Mouse (Mus musculus) forebrain, embryonic 12.5 days (tissue): ENCODE measurements around the gene Mmp19. TPM values are rescaled to one million over a fixed set of nuclear protein-coding genes. Genes with fewer than 3 reads are reported as not detected.
A peak's percentile ranks its signal among the peaks of the same experiment; 100 is the strongest.

Experiments used
- ATAC-seq: fragments of 200-750 bp; cut with Nextera tagmentation; 2 replicates; pipeline ENCODE4 v1.8.0; 2017; ENCODE audit warnings: moderate TSS enrichment; ENCODE audit not compliant: low FRiP score
- H3K27ac ChIP-seq: fragments of 300-500 bp; sonication (generic); 2 replicates; pipeline ENCODE4 v1.5.1; 2016; ENCODE audit warnings: mild to moderate bottlenecking
- H3K27me3 ChIP-seq: fragments of 300-500 bp; sonication (generic); 2 replicates; pipeline ENCODE4 v1.6.1; 2016; ENCODE audit warnings: mild to moderate bottlenecking
- H3K36me3 ChIP-seq: fragments of 300-500 bp; sonication (generic); replicated peaks from 2 replicates; pipeline ENCODE4 v1.6.1; 2016; ENCODE audit warnings: mild to moderate bottlenecking
- H3K4me1 ChIP-seq: fragments of 300-500 bp; sonication (generic); 2 replicates; pipeline ENCODE4 v1.6.1; 2016
- H3K4me2 ChIP-seq: fragments of 300-500 bp; sonication (generic); 2 replicates; pipeline ENCODE4 v1.6.1; 2016; ENCODE audit warnings: mild to moderate bottlenecking, moderate library complexity
- H3K4me3 ChIP-seq: fragments of 300-500 bp; sonication (generic); replicated peaks from 2 replicates; pipeline ENCODE4 v1.5.1; 2016; ENCODE audit warnings: mild to moderate bottlenecking
- H3K9ac ChIP-seq: fragments of 300-500 bp; sonication (generic); 2 replicates; pipeline ENCODE4 v1.6.1; 2016; ENCODE audit warnings: mild to moderate bottlenecking
- H3K9me3 ChIP-seq: fragments of 300-500 bp; sonication (generic); 2 replicates; pipeline ENCODE4 v1.6.1; 2016
- WGBS: fragments of 180-500 bp; shearing (Covaris S2); methylation state at CpG from one replicate; pipeline ENCODE4 v1.1.7; 2016; 5-methylcytosine and 5-hydroxymethylcytosine counted together
- polyA plus RNA-seq: library from polyadenylated mRNA; unstranded; fragments of >200 nt; fragmentation: Nextera tagmentation; extraction: Ambion mirVana; gene quantifications from 2 replicates; pipeline ENCODE4 v1.2.1, GENCODE M21; 2016

Mmp19 gene
- polyA plus RNA-seq, 1 experiment from 2014 or later, result 0.40 TPM

- Histone ChIP-seq H3K27me3 (no peaks in the 10 kb centered on the region), H3K9ac (no peak overlapping the region), H3K9me3 (no peaks in the 10 kb centered on the region), H3K4me3 (no peak overlapping the region), H3K27ac (no peak overlapping the region), H3K36me3 (no peaks in the 10 kb centered on the region), H3K4me1 (no peaks in the 10 kb centered on the region), H3K4me2 (no peak overlapping the region)
- no peak for ATAC-seq
- 26% methylated on average over 5 of the region's 5 CpGs for WGBS
Observed at GRCm38 (mm10) chr10:128773685-128774084, 17.0 kb upstream of the Mmp19 start.

- WGBS, result 87% methylated on average over 2 of the region's 2 CpGs
Observed at GRCm38 (mm10) chr10:128778441-128778840, 12.3 kb upstream of the Mmp19 start.

GRCm38 (mm10) chr10:128779011-128779795, 11.5 kb upstream of the Mmp19 start:
- Histone ChIP-seq H3K4me3 (no peak overlapping the region), H3K36me3 (no peaks in the 10 kb centered on the region), H3K4me1 (no peaks in the 10 kb centered on the region), H3K27ac (no peak overlapping the region), H3K4me2 (no peak overlapping the region), H3K9ac (no peak overlapping the region), H3K9me3 (peaks cover 10% of the 10 kb centered on the region; the same call in 1 of the 2 replicates), H3K27me3 (no peaks in the 10 kb centered on the region; the same call in 1 of the 2 replicates)
- 47% methylated on average over 8 of the region's 8 CpGs for WGBS
- ATAC-seq, result no peak

More at GRCm38 (mm10) chr10:128778441-128778840, 12.3 kb upstream of the Mmp19 start:
- H3K4me2 ChIP-seq, result no peak overlapping the region
- no peaks in the 10 kb centered on the region for H3K4me1 ChIP-seq
- H3K36me3 ChIP-seq, result no peaks in the 10 kb centered on the region
- H3K9me3 ChIP-seq, result 0 out of 2 replicates have a peak, but pooled peaks cover 3% of the 10 kb centered on the region
- H3K4me3 ChIP-seq, result no peak overlapping the region
- H3K27me3 ChIP-seq, result no peaks in the 10 kb centered on the region; the same call in 1 of the 2 replicates
- ATAC-seq, result no peak
- no peak overlapping the region for H3K27ac ChIP-seq
- no peak overlapping the region for H3K9ac ChIP-seq

- 91% methylated on average over 1 of the region's 1 CpGs for WGBS
- H3K4me2 ChIP-seq, result no peak overlapping the region
- no peak overlapping the region for H3K9ac ChIP-seq
- H3K4me1 ChIP-seq, result no peaks in the 10 kb centered on the region
- H3K27me3 ChIP-seq, result no peaks in the 10 kb centered on the region; the same call in 1 of the 2 replicates
- H3K27ac ChIP-seq, result no peak overlapping the region
- no peak overlapping the region for H3K4me3 ChIP-seq
- no peak for ATAC-seq
- H3K9me3 ChIP-seq, result peaks cover 15% of the 10 kb centered on the region; the same call in 1 of the 2 replicates
- H3K36me3 ChIP-seq, result no peaks in the 10 kb centered on the region
Observed at GRCm38 (mm10) chr10:128780200-128780599, 10.5 kb upstream of the Mmp19 start.

GRCm38 (mm10) chr10:128792041-128792440, 1.3 kb downstream of the Mmp19 start:
- Histone ChIP-seq H3K27ac (no peak overlapping the region), H3K4me3 (no peak overlapping the region), H3K9ac (no peak overlapping the region), H3K27me3 (no peaks in the 10 kb centered on the region), H3K9me3 (no peaks in the 10 kb centered on the region), H3K4me2 (no peak overlapping the region), H3K4me1 (no peaks in the 10 kb centered on the region), H3K36me3 (no peaks in the 10 kb centered on the region)
- ATAC-seq, result no peak

GRCm38 (mm10) chr10:128793258-128793657, 2.5 kb downstream of the Mmp19 start:
- no peak for ATAC-seq
- Histone ChIP-seq H3K4me1 (no peaks in the 10 kb centered on the region), H3K9me3 (no peaks in the 10 kb centered on the region), H3K27ac (no peak overlapping the region), H3K27me3 (no peaks in the 10 kb centered on the region), H3K4me3 (no peak overlapping the region), H3K9ac (no peak overlapping the region), H3K4me2 (no peak overlapping the region), H3K36me3 (no peaks in the 10 kb centered on the region)
- WGBS, result 93% methylated on average over 1 of the region's 1 CpGs

GRCm38 (mm10) chr10:128794391-128794790, 3.7 kb downstream of the Mmp19 start:
- no peaks in the 10 kb centered on the region for H3K27me3 ChIP-seq
- no peak overlapping the region for H3K4me3 ChIP-seq
- H3K4me1 ChIP-seq, result no peaks in the 10 kb centered on the region
- no peaks in the 10 kb centered on the region for H3K36me3 ChIP-seq
- H3K9ac ChIP-seq, result no peak overlapping the region
- H3K4me2 ChIP-seq, result no peak overlapping the region
- H3K9me3 ChIP-seq, result no peaks in the 10 kb centered on the region
- 89% methylated on average over 5 of the region's 5 CpGs for WGBS
- ATAC-seq, result no peak
- no peak overlapping the region for H3K27ac ChIP-seq

- Histone ChIP-seq H3K4me1 (no peaks in the 10 kb centered on the region), H3K4me2 (no peak overlapping the region), H3K9ac (no peak overlapping the region), H3K36me3 (peaks cover 7% of the 10 kb centered on the region; the same call in 1 of the 2 replicates), H3K9me3 (no peaks in the 10 kb centered on the region), H3K27me3 (no peaks in the 10 kb centered on the region), H3K4me3 (no peak overlapping the region), H3K27ac (no peak overlapping the region)
- ATAC-seq, result no peak
- WGBS, result 98% methylated on average over 3 of the region's 3 CpGs
Observed at GRCm38 (mm10) chr10:128795581-128795980, 4.9 kb downstream of the Mmp19 start.

- Histone ChIP-seq H3K9ac (no peak overlapping the region), H3K4me1 (peaks cover 14% of the 10 kb centered on the region), H3K36me3 (peaks cover 21% of the 10 kb centered on the region), H3K4me2 (no peak overlapping the region), H3K27ac (no peak overlapping the region), H3K4me3 (no peak overlapping the region), H3K27me3 (no peaks in the 10 kb centered on the region), H3K9me3 (no peaks in the 10 kb centered on the region)
- WGBS, result 95% methylated on average over 8 of the region's 8 CpGs
- ATAC-seq, result no peak
Observed at GRCm38 (mm10) chr10:128798676-128799075, 8.0 kb downstream of the Mmp19 start.

GRCm38 (mm10) chr10:128801981-128802495, 11.3 kb downstream of the Mmp19 start:
- Histone ChIP-seq H3K27me3 (no peaks in the 10 kb centered on the region), H3K4me2 (no peak overlapping the region), H3K4me3 (no peak overlapping the region), H3K4me1 (peaks cover 29% of the 10 kb centered on the region), H3K36me3 (peaks cover 28% of the 10 kb centered on the region), H3K9ac (no peak overlapping the region), H3K9me3 (no peaks in the 10 kb centered on the region), H3K27ac (no peak overlapping the region)
- 89% methylated on average over 16 of the region's 16 CpGs for WGBS
- ATAC-seq, result no peak

- ATAC-seq, result no peak
- Histone ChIP-seq H3K4me2 (peak overlapping the region; percentile 70), H3K4me3 (peak overlapping the region; percentile 69), H3K36me3 (peaks cover 37% of the 10 kb centered on the region), H3K27ac (no peak overlapping the region), H3K4me1 (peaks cover 38% of the 10 kb centered on the region), H3K9ac (peak overlapping the region; percentile 74), H3K27me3 (no peaks in the 10 kb centered on the region), H3K9me3 (no peaks in the 10 kb centered on the region)
- 50% methylated on average over 4 of the region's 4 CpGs for WGBS
Observed at GRCm38 (mm10) chr10:128802956-128803355, 12.2 kb downstream of the Mmp19 start.

- WGBS, result 15% methylated on average over 6 of the region's 6 CpGs
- ATAC-seq, result no peak
Observed at GRCm38 (mm10) chr10:128803361-128803760, 12.7 kb downstream of the Mmp19 start.

More at GRCm38 (mm10) chr10:128803361-128803760, 12.7 kb downstream of the Mmp19 start:
- H3K27me3 ChIP-seq, result no peaks in the 10 kb centered on the region
- H3K4me3 ChIP-seq, result peak overlapping the region; percentile 69
- H3K9ac ChIP-seq, result peak overlapping the region; percentile 74
- peaks cover 41% of the 10 kb centered on the region for H3K36me3 ChIP-seq
- H3K4me2 ChIP-seq, result peak overlapping the region; percentile 70
- no peaks in the 10 kb centered on the region for H3K9me3 ChIP-seq
- peaks cover 42% of the 10 kb centered on the region for H3K4me1 ChIP-seq
- peak overlapping the region; percentile 97 for H3K27ac ChIP-seq
